Mouse (Mus musculus) embryonic facial prominence, embryonic 15.5 days (tissue): ENCODE results near the gene Pcbp1. TPM values are rescaled to one million over a fixed set of nuclear protein-coding genes. Genes with fewer than 3 reads are reported as not detected.

Experiments used
- ATAC-seq: fragments of 200-750 bp; cut with Nextera tagmentation; 2 replicates; pipeline ENCODE4 v1.8.0; 2017; ENCODE audit warnings: low read depth, moderate TSS enrichment; ENCODE audit not compliant: insufficient number of reproducible peaks, low FRiP score, low TSS enrichment
- H3K27ac ChIP-seq: fragments of 300-500 bp; sonication (generic); replicated peaks from 2 replicates; pipeline ENCODE4 v1.5.1; 2015; ENCODE audit warnings: mild to moderate bottlenecking, inconsistent platforms
- H3K27me3 ChIP-seq: fragments of 300-500 bp; sonication (generic); 2 replicates; pipeline ENCODE4 v1.6.1; 2015; ENCODE audit warnings: inconsistent platforms
- H3K36me3 ChIP-seq: fragments of 300-500 bp; sonication (generic); 2 replicates; pipeline ENCODE4 v1.6.1; 2015; ENCODE audit warnings: mild to moderate bottlenecking, inconsistent platforms
- H3K4me1 ChIP-seq: fragments of 300-500 bp; sonication (generic); 2 replicates; pipeline ENCODE4 v1.6.1; 2015; ENCODE audit warnings: inconsistent platforms
- H3K4me2 ChIP-seq: fragments of 300-500 bp; sonication (generic); replicated peaks from 2 replicates; pipeline ENCODE4 v1.6.1; 2015; ENCODE audit warnings: mild to moderate bottlenecking, inconsistent platforms
- H3K4me3 ChIP-seq: fragments of 300-500 bp; sonication (generic); replicated peaks from 2 replicates; pipeline ENCODE4 v1.5.1; 2015; ENCODE audit warnings: mild to moderate bottlenecking, inconsistent platforms
- H3K9ac ChIP-seq: fragments of 300-500 bp; sonication (generic); 2 replicates; pipeline ENCODE4 v1.6.1; 2015; ENCODE audit warnings: inconsistent platforms
- H3K9me3 ChIP-seq: fragments of 300-500 bp; sonication (generic); replicated peaks from 2 replicates; pipeline ENCODE4 v1.6.1; 2016; ENCODE audit warnings: inconsistent platforms
- WGBS: fragments of 180-500 bp; shearing (Covaris S2); methylation state at CpG from one replicate; pipeline ENCODE4 v1.1.7; 2015; 5-methylcytosine and 5-hydroxymethylcytosine counted together
- polyA plus RNA-seq: library from polyadenylated mRNA; unstranded; fragments of >200 nt; fragmentation: Nextera tagmentation; extraction: Ambion mirVana; gene quantifications from 2 replicates; pipeline ENCODE4 v1.2.1, GENCODE M21; 2015

The Pcbp1 gene
- polyA plus RNA-seq, 1 experiment from 2014 or later = 497 TPM

- H3K27ac ChIP-seq = no peak overlapping the region
- 49% methylated on average over 4 of the region's 4 CpGs for WGBS
- H3K9me3 ChIP-seq = no peaks in the 10 kb centered on the region
- H3K4me3 ChIP-seq = no peak overlapping the region
- H3K27me3 ChIP-seq = no peaks in the 10 kb centered on the region
- H3K4me2 ChIP-seq = no peak overlapping the region
- no peaks in the 10 kb centered on the region for H3K4me1 ChIP-seq
- H3K36me3 ChIP-seq = peaks cover 72% of the 10 kb centered on the region
- ATAC-seq = no peak
- no peak overlapping the region for H3K9ac ChIP-seq
Measured at GRCm38 (mm10) chr6:86545236-86545635, 19.1 kb upstream of the Pcbp1 start.

- ATAC-seq = no peak
- Histone ChIP-seq H3K4me2 (no peak overlapping the region), H3K9ac (no peak overlapping the region), H3K36me3 (peaks cover 58% of the 10 kb centered on the region), H3K4me3 (no peak overlapping the region), H3K9me3 (no peaks in the 10 kb centered on the region), H3K27ac (no peak overlapping the region), H3K27me3 (no peaks in the 10 kb centered on the region), H3K4me1 (no peaks in the 10 kb centered on the region)
- WGBS = 88% methylated on average over 3 of the region's 3 CpGs
Measured at GRCm38 (mm10) chr6:86543869-86544268, 17.7 kb upstream of the Pcbp1 start.

- no peak overlapping the region for H3K27ac ChIP-seq
- no peaks in the 10 kb centered on the region for H3K27me3 ChIP-seq
- peaks cover 53% of the 10 kb centered on the region for H3K36me3 ChIP-seq
- no peak for ATAC-seq
- 96% methylated on average over 13 of the region's 13 CpGs for WGBS
- no peaks in the 10 kb centered on the region for H3K4me1 ChIP-seq
- no peaks in the 10 kb centered on the region for H3K9me3 ChIP-seq
- no peak overlapping the region for H3K4me2 ChIP-seq
- H3K9ac ChIP-seq = no peak overlapping the region
- no peak overlapping the region for H3K4me3 ChIP-seq
Measured at GRCm38 (mm10) chr6:86543060-86543459, 16.9 kb upstream of the Pcbp1 start.

GRCm38 (mm10) chr6:86541650-86542049 lies 15.5 kb upstream of the Pcbp1 start:
- no peak for ATAC-seq
- Histone ChIP-seq H3K9me3 (no peaks in the 10 kb centered on the region), H3K27ac (no peak overlapping the region), H3K9ac (no peak overlapping the region), H3K36me3 (peaks cover 51% of the 10 kb centered on the region), H3K4me3 (no peak overlapping the region), H3K4me2 (no peak overlapping the region), H3K4me1 (no peaks in the 10 kb centered on the region), H3K27me3 (no peaks in the 10 kb centered on the region)
- 88% methylated on average over 2 of the region's 2 CpGs for whole genome bisulfite sequencing

GRCm38 (mm10) chr6:86528451-86528785 lies 2.3 kb upstream of the Pcbp1 start:
- H3K36me3 ChIP-seq = peaks cover 8% of the 10 kb centered on the region; the same call in 1 of the 2 replicates

GRCm38 (mm10) chr6:86527766-86528450 lies 1.8 kb upstream of the Pcbp1 start:
- no peaks in the 10 kb centered on the region for H3K9me3 ChIP-seq
- H3K27me3 ChIP-seq = no peaks in the 10 kb centered on the region
- peaks cover 14% of the 10 kb centered on the region for H3K4me1 ChIP-seq
- H3K27ac ChIP-seq = peak overlapping the region; percentile 100
- peak overlapping the region; percentile 86 for H3K4me3 ChIP-seq
- peaks cover 8% of the 10 kb centered on the region; the same call in 1 of the 2 replicates for H3K36me3 ChIP-seq
- no peak for ATAC-seq
- WGBS = 53% methylated on average over 1 of the region's 4 CpGs
- peak overlapping the region; percentile 64 for H3K4me2 ChIP-seq
- H3K9ac ChIP-seq = no peak overlapping the region

More at GRCm38 (mm10) chr6:86528451-86528785, 2.3 kb upstream of the Pcbp1 start:
- Histone ChIP-seq H3K9ac (no peak overlapping the region), H3K4me1 (peaks cover 9% of the 10 kb centered on the region), H3K4me2 (no peak overlapping the region), H3K27ac (no peak overlapping the region), H3K4me3 (no peak overlapping the region), H3K27me3 (no peaks in the 10 kb centered on the region), H3K9me3 (no peaks in the 10 kb centered on the region)
- WGBS = 68% methylated on average over 1 of the region's 1 CpGs
- no peak for ATAC-seq

- H3K36me3 ChIP-seq = peaks cover 9% of the 10 kb centered on the region; the same call in 1 of the 2 replicates
- 4% methylated on average over 49 of the region's 49 CpGs for WGBS
- ATAC-seq = peak; percentile 47
- peak overlapping the region; percentile 64 for H3K4me2 ChIP-seq
- peak overlapping the region; percentile 100 for H3K27ac ChIP-seq
- peaks cover 19% of the 10 kb centered on the region for H3K4me1 ChIP-seq
- peak overlapping the region; percentile 86 for H3K4me3 ChIP-seq
- no peaks in the 10 kb centered on the region for H3K9me3 ChIP-seq
- no peaks in the 10 kb centered on the region for H3K27me3 ChIP-seq
- peak overlapping the region; percentile 90 for H3K9ac ChIP-seq
Measured at GRCm38 (mm10) chr6:86526961-86527740, 1.0 kb upstream of the Pcbp1 start.

- Histone ChIP-seq H3K27ac (peak overlapping the region; percentile 100), H3K27me3 (no peaks in the 10 kb centered on the region), H3K9ac (peak overlapping the region; percentile 95), H3K4me2 (peak overlapping the region; percentile 64), H3K4me1 (peaks cover 19% of the 10 kb centered on the region), H3K4me3 (peak overlapping the region; percentile 86), H3K9me3 (no peaks in the 10 kb centered on the region), H3K36me3 (peaks cover 15% of the 10 kb centered on the region; the same call in 1 of the 2 replicates)
- under 1% methylated on average over 36 of the region's 36 CpGs for WGBS
- ATAC-seq = peak; percentile 50
Measured at GRCm38 (mm10) chr6:86525646-86526031, 482 bp downstream of the Pcbp1 start.

GRCm38 (mm10) chr6:86524879-86525645 lies 1.1 kb downstream of the Pcbp1 start:
- H3K4me1 ChIP-seq = peaks cover 19% of the 10 kb centered on the region
- H3K27ac ChIP-seq = peak overlapping the region; percentile 100
- ATAC-seq = no peak
- H3K27me3 ChIP-seq = no peaks in the 10 kb centered on the region
- under 1% methylated on average over 51 of the region's 51 CpGs for WGBS
- peaks cover 14% of the 10 kb centered on the region; the same call in 1 of the 2 replicates for H3K36me3 ChIP-seq
- H3K9ac ChIP-seq = peak overlapping the region; percentile 95
- no peaks in the 10 kb centered on the region for H3K9me3 ChIP-seq
- H3K4me3 ChIP-seq = peak overlapping the region; percentile 86
- peak overlapping the region; percentile 64 for H3K4me2 ChIP-seq

GRCm38 (mm10) chr6:86523755-86524434 lies 2.2 kb downstream of the Pcbp1 start:
- peak overlapping the region; percentile 86 for H3K4me3 ChIP-seq
- H3K9ac ChIP-seq = peak overlapping the region; percentile 79
- H3K36me3 ChIP-seq = peaks cover 14% of the 10 kb centered on the region; the same call in 1 of the 2 replicates
- H3K9me3 ChIP-seq = no peaks in the 10 kb centered on the region
- H3K4me2 ChIP-seq = peak overlapping the region; percentile 64
- H3K27me3 ChIP-seq = no peaks in the 10 kb centered on the region
- under 1% methylated on average over 15 of the region's 15 CpGs for WGBS
- peak overlapping the region; percentile 83 for H3K27ac ChIP-seq
- peaks cover 19% of the 10 kb centered on the region for H3K4me1 ChIP-seq
- no peak for ATAC-seq
